Mouse (Mus musculus) fat pad, adult 2 months (tissue): ENCODE measurements at regions not wholly inside any gene's neighbourhood (a gene's known extent, or its start where the extent isn't known, plus 50 kb on each side); places are given as distances from the start of the nearest gene placed in this dataset.
A peak's percentile ranks its signal among the peaks of the same experiment; 100 is the strongest.
"Not testable (repeated sequence)": the region's sequence is repeated elsewhere in the genome, so short reads cannot be mapped to it uniquely, and the experiment has no call there.

Experiments
- DNase-seq: peaks from one replicate; pipeline ENCODE4 v3.0.0-alpha.2; 2011; ENCODE audit warnings: low read depth, low spot score; ENCODE audit errors: extremely low read depth

DNA sequence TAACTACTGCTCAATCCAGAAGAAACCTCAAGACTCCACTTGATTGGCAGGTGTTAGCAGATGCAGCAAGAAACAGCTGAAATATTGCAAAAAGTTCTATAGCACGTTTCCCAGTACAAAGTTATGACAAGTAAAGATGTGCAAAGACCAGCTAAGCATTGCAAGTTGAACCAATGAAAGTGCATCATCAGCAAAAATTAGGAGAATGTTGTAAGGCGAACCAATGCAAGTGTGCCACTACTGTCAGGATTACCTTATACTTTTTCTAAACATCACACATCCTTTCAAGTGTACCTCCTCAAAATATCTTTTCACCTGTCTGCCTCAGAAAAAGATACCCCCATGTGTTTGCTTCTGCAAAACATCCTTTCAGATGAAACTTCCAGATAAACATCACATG lies 244.7 kb downstream of the Slco6d1 start:
- no peak for DNase-seq

DNA sequence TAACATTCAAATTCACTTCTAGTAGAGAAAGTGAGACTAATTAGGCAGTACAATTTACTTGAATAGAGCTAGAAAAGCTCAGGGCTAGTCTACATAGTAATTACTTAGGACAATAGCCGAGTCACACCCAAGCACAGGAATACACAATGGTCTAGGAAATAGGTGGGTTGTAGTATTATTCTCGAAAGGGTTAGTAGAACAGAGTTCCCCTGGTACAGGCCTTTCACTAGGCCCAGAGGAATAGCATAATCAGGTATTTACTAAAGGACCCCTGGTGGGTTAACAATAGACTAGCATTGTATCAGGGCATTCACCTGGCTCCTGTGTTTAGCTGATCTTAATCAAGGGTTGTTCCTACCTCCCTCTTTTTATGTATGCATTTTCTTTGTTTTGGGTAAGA lies 246.5 kb downstream of the Slco6d1 start:
- DNase-seq = not testable (repeated sequence)

DNA sequence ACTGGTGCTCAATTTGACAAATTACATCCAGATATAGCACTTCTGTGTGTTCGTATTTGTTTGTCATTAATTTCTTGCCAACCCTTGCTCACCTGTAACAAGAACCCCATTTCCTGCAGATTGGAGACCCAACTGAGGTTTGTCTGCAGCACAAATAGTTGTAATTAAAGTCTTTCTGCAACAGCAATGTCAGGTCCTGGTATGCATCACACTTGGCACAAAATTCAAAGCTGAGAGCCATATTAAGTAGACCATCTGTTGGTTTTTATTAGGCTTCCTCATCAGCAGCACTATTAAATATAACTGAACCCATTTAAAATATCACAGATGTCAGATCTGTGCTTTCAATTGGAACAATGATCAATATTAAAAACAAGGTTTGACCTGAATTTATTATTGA lies 247.0 kb downstream of the Slco6d1 start:
- no peak for DNase-seq

DNA sequence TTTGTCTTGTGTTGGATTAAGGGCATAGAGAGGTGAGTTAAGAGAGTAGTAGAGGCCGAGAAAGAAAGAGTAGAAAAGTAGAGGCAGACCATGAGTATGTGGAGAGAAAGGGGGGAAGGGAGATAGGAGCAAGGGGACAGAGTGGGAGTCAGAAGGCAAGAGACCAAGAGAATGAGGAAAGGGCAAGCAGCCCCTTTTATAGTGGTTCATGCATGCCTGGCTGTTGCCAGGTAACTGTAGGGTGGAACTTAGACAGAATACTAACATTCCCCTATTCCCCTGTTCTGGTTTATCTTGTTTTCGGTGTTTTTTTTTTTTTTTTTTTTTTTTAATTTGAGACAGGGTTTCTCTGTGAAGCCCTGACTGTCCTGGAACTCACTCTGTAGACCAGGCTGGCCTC lies 247.7 kb downstream of the Slco6d1 start:
- DNase-seq = no peak

DNA sequence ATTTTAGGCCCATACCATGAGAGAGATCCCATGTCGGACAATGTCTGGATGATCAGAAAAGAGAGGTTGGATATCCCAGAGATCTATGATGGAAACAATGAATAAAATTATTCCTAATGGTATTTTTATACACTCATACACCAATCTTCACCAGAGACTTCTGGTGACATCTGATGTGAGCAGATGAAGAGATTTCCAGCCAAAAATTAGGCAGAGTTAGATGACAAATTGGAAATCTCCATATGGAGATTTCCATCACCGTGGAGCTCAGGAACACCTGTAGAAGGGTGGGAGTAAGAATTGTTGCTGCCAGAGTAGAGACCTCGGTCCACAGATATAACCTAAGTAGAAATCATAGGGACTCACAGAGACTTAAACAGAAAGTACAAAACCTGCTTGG lies 257.8 kb downstream of the Slco6d1 start:
- no peak for DNase-seq

DNA sequence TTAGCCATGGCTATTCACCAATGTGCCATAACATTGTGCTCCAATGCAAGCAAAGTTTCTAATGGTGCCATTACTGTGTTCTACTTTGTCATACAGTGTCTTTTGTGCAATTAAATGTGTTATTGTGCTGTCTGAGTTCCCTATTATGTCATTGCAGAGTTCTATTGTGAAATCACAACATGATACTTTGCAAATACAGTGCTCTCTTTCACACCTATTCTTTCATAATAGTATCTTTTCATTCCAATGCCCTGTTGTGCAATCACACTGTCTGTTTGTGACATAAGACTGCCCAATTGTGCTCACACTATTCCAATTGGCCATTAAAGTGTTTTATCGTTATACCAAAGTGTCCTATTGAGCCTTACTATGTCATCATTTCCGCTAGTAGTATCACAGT lies 292.9 kb downstream of the Slco6d1 start:
- DNase-seq = peak; percentile 3

DNA sequence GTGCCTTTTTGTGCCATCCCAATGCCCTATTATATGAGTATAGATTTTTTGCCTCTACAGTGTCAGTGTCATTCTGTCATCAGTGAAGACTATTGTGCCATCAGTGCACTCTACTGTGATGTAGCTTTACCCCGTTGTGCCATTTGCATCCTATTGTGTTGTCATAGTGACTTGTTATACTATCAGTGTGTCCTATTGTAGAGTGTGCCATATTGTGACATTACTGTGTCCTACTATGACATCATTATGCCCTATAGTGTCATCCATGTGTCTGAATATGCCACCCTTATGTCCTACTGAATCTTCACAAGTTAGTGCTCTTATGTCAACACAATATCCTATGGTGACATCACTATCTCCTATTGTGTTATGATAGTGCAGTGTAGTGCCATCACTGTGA lies 293.4 kb downstream of the Slco6d1 start:
- no peak for DNase-seq

DNA sequence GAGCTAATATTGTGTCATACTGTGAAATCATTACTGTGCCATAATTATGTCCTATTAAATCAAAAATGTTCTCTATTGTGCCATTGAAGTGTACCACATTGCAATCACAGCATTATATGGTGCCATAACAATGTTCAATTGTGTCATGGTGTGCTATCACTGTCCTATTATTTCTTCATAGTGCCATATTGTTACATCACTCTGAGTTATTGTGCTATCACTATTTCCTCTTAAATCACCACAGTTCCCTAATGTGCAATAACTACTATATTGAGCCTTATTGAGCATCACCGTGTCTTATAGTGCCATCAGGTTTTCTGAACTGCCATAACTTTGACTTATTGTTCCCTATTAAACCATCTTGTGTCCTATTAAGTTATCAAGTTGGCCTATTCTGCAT lies 299.7 kb downstream of the Slco6d1 start:
- DNase-seq = no peak

DNA sequence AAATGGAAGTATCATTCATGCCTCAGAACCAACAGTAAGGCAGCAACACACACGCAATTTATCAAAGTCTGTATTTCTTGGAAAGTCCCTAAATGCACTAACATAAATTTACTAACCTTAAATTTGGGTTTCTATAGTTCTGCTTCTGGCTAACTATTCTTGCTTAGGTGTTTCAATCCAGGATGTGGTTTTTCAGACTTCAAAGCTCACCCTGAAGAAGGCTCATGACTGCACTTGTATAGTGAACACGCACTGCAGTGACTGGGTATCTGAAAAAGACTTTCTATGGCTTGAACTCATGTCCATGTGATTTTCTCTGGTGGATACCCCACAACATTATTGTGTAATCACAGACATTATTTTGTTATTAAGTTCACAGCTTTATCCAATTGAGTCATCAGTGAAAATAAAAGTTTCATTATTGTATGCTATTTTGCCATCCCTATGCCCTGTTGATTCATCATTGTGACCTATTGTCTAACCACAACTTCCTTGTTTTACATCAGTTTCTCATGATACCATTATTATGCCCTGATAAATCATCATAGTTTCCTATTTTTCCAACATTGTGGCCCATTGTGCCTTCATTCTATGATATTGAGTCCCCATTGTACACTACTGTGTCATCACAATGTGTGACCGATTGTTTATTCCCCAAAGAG lies 306.6 kb downstream of the Slco6d1 start:
- DNase-seq = no peak

DNA sequence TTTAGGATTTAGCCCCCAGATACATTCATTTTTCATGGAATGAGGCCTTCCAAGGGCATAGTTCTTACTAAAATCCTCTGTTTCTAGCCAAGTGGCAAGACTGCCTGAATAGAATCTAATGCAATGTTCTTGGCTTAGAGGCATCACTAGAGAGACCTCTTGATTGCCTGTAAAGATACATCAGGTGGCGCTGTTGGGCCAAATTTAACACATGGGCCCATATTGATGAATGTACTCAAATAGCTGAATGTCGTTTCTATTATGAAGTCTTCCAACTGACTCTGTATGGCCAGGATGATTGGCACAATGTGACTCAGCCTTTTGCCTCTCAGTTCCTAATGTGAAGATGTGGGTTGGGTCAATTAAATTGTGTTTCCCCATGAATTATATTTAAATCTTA lies 328.0 kb downstream of the Slco6d1 start:
- no peak for DNase-seq

DNA sequence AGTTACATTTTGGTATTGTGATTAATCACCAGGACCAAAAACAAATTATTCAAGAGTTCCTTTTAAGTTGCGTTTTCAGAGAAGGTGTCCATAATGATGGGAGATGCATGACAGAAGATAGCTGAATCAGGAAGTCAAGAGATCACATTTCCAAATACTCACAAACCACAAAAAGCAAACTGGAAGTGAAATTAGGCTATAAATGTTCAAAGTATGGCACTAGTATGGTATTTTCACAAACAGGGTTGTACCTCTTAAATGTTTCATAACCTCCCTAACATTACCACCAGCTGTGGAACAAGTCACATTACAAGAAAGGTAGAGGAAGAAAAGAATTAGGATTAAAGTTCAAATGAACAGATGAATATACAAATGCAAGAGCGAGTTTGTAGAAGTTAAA lies 367.6 kb downstream of the Slco6d1 start:
- DNase-seq = no peak

DNA sequence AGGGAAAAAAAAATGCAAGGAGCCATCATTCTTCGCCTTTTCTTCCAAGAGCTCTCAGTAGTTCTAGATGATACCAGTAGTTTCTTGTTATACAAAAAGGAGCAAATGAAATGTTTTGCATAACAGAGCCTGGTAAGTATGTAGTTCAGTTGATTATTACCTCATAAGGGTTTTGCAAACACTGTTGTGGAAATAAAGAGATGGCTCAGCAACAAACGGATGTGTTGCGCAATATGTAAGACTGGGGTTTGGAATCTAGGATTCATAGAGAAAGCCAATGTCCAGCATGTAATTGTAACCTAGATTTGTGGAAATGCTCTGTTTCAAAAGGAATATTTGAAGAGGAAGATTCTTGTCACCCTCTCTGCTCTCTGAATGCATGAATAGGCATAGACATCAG lies 372.4 kb downstream of the Slco6d1 start:
- no peak for DNase-seq

DNA sequence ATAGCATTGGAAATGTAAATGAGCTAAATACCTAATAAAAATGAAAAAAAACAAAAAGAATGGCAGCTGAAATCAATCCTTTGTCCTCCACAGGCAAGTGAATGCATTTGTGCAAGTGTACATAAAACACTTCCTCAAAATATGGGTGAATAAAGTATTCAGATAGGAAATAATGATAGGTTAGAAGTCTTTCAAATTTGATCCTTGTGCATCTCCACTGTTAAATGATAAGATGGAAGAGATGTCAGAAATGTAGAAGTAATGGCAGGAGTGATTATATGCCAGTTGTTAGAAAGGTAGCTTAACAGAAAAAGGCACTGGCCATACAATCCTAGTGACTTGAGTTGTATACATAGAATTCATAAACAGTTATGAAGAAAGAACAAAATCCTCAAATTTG lies 391.6 kb downstream of the Slco6d1 start:
- DNase-seq = no peak

DNA sequence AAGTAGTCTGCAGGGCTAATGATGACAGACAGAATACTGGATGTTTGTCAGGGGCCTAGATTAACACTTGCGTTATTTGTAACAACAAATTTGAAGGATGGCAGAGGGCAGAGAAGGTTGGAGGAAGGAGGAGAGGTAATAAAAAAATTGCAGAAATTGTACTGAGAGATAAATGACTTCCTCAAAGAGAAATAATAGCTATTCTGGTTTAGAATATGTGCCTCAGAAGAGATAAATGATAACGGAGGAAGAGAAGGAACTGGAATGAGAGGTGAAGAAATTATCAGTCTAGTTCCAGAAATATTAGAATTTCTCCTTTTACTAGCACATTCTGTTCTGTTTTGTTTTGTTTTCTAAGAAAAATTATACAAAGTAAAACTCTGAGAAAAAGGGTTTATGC lies 393.1 kb downstream of the Slco6d1 start:
- no peak for DNase-seq

DNA sequence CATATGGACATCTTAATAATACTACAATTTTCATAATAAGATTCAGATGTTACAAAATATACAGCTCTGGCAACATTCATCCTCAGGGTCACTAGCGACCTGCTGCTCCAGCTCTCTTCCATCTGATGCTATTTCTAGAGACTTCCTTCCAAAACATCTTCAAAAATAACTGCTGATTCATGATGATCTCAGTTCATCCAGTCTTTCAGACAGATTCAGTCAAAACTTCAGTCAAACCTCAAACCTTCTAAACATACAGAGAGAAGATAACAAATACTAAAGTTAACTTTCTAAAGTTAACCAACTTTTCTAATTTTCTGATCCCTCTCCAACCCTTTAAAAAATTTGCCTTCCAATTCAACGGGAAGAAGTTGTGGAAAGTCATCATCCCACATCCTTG lies 397.2 kb downstream of the Slco6d1 start:
- no peak for DNase-seq

DNA sequence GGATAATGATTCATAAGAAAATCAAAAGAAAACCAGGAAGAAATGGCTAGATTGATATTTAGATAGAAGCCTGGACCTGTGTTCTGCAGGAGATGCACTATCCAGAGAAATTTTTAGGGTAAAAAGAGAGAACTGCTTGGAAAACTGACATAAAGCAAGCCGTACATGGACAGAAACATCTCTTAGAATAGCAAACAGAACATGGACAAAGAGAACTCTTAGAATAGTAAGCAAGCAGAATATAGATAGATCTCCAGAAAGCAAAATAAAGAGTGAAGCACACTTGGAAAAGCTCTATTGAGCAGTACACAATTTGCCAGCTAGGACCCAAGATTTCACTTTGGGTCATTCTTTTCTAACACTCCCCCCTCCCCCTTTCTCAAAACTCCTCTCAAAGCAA lies 439.3 kb downstream of the Slco6d1 start:
- no peak for DNase-seq

DNA sequence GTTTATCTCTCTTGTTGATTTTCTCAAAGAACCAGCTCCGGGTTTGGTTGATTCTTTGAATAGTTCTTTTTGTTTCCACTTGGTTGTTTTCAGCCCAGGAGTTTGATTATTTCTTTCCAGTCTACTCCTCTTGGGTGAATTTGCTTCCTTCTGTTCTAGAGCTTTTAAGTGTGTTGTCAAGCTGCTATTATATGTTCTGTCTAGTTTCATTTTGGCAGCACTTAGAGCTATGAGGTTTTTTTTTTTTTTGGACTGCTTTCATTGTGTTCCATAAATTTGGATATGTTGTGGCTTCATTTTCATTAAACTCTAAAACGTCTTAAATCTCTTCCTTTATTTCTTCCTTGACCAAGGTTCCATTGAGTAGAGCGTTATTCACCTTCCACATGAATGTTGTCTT lies 485.3 kb downstream of the Slco6d1 start:
- no peak for DNase-seq

DNA sequence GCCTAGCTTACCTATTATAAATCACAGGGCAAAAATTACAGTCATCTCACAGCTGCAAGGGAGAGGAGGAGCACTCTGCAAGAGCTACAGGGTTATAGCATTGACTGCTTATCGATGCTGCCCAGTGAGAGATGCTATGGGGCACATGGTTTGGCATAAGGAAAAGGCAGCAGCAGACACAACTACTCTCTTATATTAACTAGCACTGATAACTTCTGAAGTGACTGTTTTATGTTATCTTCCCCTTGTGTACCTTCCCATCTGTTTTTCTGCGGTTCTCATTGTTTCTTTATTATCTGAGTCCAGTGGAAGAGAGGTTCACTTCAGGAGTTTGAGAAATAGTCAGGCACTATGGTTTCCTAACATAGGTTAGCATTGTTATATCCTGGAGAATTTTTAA lies 502.1 kb downstream of the Slco6d1 start:
- no peak for DNase-seq

DNA sequence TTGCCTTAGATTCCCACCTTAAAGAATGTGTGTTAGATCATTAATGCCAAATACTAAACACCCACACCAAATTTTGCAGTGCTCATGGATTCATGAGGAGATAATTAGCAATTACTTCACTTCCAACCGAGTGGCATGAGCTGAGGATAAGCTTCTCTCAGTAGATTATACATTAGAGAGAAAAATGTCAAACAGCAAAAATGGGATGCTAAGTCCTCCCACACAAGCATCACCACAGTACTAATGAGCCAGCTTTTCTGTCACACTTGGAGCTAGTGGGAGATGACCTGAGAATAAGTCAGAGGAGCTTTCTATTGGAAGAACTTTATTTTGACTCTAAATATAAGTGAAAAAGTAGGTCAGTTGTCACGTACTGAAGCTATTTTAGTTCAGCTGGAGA lies 504.0 kb downstream of the Slco6d1 start:
- DNase-seq = no peak

DNA sequence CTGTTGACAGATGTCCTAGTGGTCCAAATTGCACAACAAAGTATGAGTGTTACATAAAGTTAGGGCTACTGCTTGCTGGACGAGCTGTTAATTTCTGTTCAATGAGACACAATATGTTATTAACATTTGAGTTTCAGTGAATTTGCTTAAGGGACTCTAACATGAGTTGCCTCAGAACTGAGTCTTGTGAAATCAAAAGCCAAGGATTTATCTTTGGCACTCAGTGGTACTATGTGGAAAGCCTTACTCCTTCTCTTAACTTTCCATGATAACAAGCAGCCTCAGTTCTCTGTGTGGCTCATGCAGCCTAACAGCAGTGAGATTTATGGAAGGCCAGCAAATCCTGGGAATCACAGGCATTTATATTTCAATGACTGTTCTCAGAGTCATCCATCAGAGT lies 510.0 kb downstream of the Slco6d1 start:
- peak; percentile 76 for DNase-seq

DNA sequence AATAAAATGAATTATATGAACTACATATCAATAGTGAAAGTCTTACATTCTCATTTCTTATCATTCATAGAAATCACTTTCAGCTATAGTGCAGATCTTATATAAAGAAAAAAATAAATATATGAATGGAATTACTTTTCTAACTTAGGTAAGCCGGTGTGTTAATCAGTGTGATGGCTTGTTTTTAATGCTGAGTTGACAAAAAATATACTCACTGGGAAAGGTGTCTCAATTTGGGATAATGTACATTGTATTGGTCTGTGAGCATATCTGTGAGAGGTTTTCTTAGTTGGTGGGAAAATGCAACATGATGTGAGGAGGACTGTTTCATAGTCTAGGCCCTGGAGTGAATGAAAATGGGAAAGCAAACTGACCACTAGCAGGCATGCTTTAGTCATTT lies 511.3 kb downstream of the Slco6d1 start:
- no peak for DNase-seq

DNA sequence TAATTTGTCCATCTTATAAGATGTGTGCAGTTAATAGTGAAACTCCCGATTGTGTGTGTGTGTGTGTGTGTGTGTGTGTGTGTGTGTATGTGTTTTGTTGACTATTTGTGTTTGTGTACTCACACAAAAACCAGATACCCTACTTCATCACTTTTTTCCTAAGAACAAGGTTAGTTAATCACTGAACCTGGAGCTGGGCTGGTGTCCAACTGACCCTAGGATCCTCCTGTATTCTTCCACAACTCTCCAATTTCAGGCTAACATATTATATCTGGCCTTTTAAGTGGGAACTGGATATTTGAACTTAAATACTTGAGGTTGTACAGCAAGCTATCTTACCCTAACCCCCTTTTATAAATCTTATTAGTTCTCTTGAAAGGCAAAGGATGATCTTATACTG lies 556.8 kb downstream of the Slco6d1 start:
- no peak for DNase-seq
